In genomic region chr8:126593889-126594480, GRCm38 (mm10) we compare ENCODE assay signal across 8 mouse cellular contexts. TPM values are rescaled to one million over a fixed set of nuclear protein-coding genes. Genes with fewer than 3 reads are reported as not detected.
DNase-seq lines count a peak whose midpoint lies in the region; ATAC-seq and TF ChIP-seq lines count a peak whose summit lies in the region.

TSS of gene Irf2bp2 (minus strand) at chr8:126593986.

- H3K36me3 ChIP-seq in ES-Bruce4 (ENCODE audit: control insufficient read depth, insufficient read depth, low read length, poor library complexity, severe bottlenecking): peaks cover 19% of the 10 kb centered on the region
- peaks cover 10% of the 10 kb centered on the region for H3K36me3 ChIP-seq in forebrain, embryonic 13.5 days (ENCODE audit: poor library complexity, severe bottlenecking)
- peaks cover 38% of the 10 kb centered on the region for H3K36me3 ChIP-seq in lung, embryonic 14.5 days (ENCODE audit: insufficient read depth)
- H3K36me3 ChIP-seq in thymus, adult 2 months (ENCODE audit: control insufficient read depth, insufficient read depth, low read length): peaks cover 4% of the 10 kb centered on the region; the same call in 1 of the 2 replicates

- no peaks in the 10 kb centered on the region for H3K9me3 ChIP-seq in ES-Bruce4 (replicated peaks; ENCODE audit: control insufficient read depth, insufficient read depth, low read length, poor library complexity, severe bottlenecking)
- no peaks in the 10 kb centered on the region for H3K9me3 ChIP-seq in forebrain, embryonic 13.5 days (replicated peaks)
- no peaks in the 10 kb centered on the region for H3K9me3 ChIP-seq in lung, embryonic 14.5 days (ENCODE audit: low read depth, low read length)

- DNase-seq in c-Kit-positive CD71-positive TER-119-positive erythroid progenitor cells, embryonic 14.5 days (ENCODE audit: low spot score): peak; percentile 88
- DNase-seq in heart, postnatal 10 days: peak; percentile 93
- DNase-seq in large intestine, adult 2 months (ENCODE audit: low read depth, low spot score): no peak
- DNase-seq in lung, embryonic 14.5 days: peak; percentile 97
- peak; percentile 86 for DNase-seq in thymus, adult 2 months

- intact Hi-C loops in heart, postnatal 10 days (cut with DNase I): loop anchor here (1.0 to 2.0 kb wide), 3 partner anchors 67 to 142 kb away; no protein-coding TSS in a partner anchor

- H3K4me1 ChIP-seq in ES-Bruce4 (ENCODE audit: control insufficient read depth, insufficient read depth, low read length): peaks cover 4% of the 10 kb centered on the region
- peaks cover 61% of the 10 kb centered on the region for H3K4me1 ChIP-seq in forebrain, embryonic 13.5 days
- peaks cover 34% of the 10 kb centered on the region for H3K4me1 ChIP-seq in lung, embryonic 14.5 days (ENCODE audit: insufficient read depth)
- peaks cover 24% of the 10 kb centered on the region for H3K4me1 ChIP-seq in olfactory bulb, adult 2 months (ENCODE audit: control insufficient read depth, insufficient read depth, low read length)
- peaks cover 22% of the 10 kb centered on the region for H3K4me1 ChIP-seq in thymus, adult 2 months (replicated peaks; ENCODE audit: control insufficient read depth, insufficient read depth, low read length)

- peak within 1 kb of the TSS; percentile 99 for H3K9ac ChIP-seq in ES-Bruce4 (ENCODE audit: low read depth, poor library complexity, severe bottlenecking)
- peak within 1 kb of the TSS; percentile 100 for H3K9ac ChIP-seq in forebrain, embryonic 13.5 days
- peak within 1 kb of the TSS; percentile 100 for H3K9ac ChIP-seq in lung, embryonic 14.5 days

- H3K27ac ChIP-seq in ES-Bruce4 (ENCODE audit: insufficient read depth, low read length): peak within 1 kb of the TSS; percentile 89
- peak within 1 kb of the TSS; percentile 99 for H3K27ac ChIP-seq in forebrain, embryonic 13.5 days
- H3K27ac ChIP-seq in lung, embryonic 14.5 days (ENCODE audit: low read depth): peak within 1 kb of the TSS; percentile 100
- peak within 1 kb of the TSS; percentile 98 for H3K27ac ChIP-seq in olfactory bulb, adult 2 months (ENCODE audit: insufficient read depth, low read depth, low read length)
- H3K27ac ChIP-seq in thymus, adult 2 months (ENCODE audit: control insufficient read depth, insufficient read depth, low read length): peak within 1 kb of the TSS; percentile 93

- peak within 1 kb of the TSS; percentile 79 for H3K4me3 ChIP-seq in ES-Bruce4 (ENCODE audit: low read depth, low read length)
- peak within 1 kb of the TSS; percentile 73 for H3K4me3 ChIP-seq in forebrain, embryonic 13.5 days
- H3K4me3 ChIP-seq in lung, embryonic 14.5 days (ENCODE audit: low read depth, low read length): peak within 1 kb of the TSS; percentile 100
- peak within 1 kb of the TSS; percentile 99 for H3K4me3 ChIP-seq in olfactory bulb, adult 2 months (ENCODE audit: insufficient read depth, low read depth, low read length)
- peak within 1 kb of the TSS; percentile 97 for H3K4me3 ChIP-seq in thymus, adult 2 months (ENCODE audit: control insufficient read depth, insufficient read depth, low read length)

- WGBS in forebrain, embryonic 13.5 days: under 1% methylated on average over 42 of the region's 56 CpGs
- 1% methylated on average over 56 of the region's 56 CpGs for WGBS in large intestine, adult 2 months
- under 1% methylated on average over 46 of the region's 56 CpGs for WGBS in lung, embryonic 14.5 days
- WGBS in olfactory bulb, adult 2 months: under 1% methylated on average over 55 of the region's 56 CpGs
- WGBS in thymus, adult 2 months: under 1% methylated on average over 56 of the region's 56 CpGs

- peak; percentile 70 for ATAC-seq in forebrain, embryonic 13.5 days
- ATAC-seq in lung, embryonic 14.5 days (ENCODE audit: insufficient read depth): peak; percentile 59

- H3K27me3 ChIP-seq in ES-Bruce4 (ENCODE audit: control insufficient read depth, insufficient read depth, low read length, poor library complexity, severe bottlenecking): no peaks in the 10 kb centered on the region
- no peaks in the 10 kb centered on the region for H3K27me3 ChIP-seq in forebrain, embryonic 13.5 days
- no peaks in the 10 kb centered on the region for H3K27me3 ChIP-seq in lung, embryonic 14.5 days (ENCODE audit: insufficient read depth, low read length)
- no peaks in the 10 kb centered on the region for H3K27me3 ChIP-seq in thymus, adult 2 months (ENCODE audit: control insufficient read depth, insufficient read depth, low read length)

- no peak for TF ChIP-seq EP300 in ES-Bruce4 (IDR thresholded peaks at IDR 0.05; ENCODE audit: insufficient read depth, low read depth, low read length)

- peak within 1 kb of the TSS; percentile 100 for H3K4me2 ChIP-seq in forebrain, embryonic 13.5 days
- peak within 1 kb of the TSS; percentile 99 for H3K4me2 ChIP-seq in lung, embryonic 14.5 days

- TF ChIP-seq CTCF in ES-Bruce4 (IDR thresholded peaks at IDR 0.05; ENCODE audit: low read depth, low read length): no peak
- TF ChIP-seq CTCF in lung, embryonic 14.5 days (IDR thresholded peaks at IDR 0.05; ENCODE audit: low read depth): no peak
- no peak for TF ChIP-seq CTCF in olfactory bulb, adult 2 months (IDR thresholded peaks at IDR 0.05; ENCODE audit: insufficient read depth, low read depth, low read length)
- TF ChIP-seq CTCF in thymus, adult 2 months (IDR thresholded peaks at IDR 0.05; ENCODE audit: borderline replicate concordance, control insufficient read depth, extremely low read depth, insufficient read depth, low read length, poor library complexity): peak; percentile 40; the same call in 1 of the 2 replicates

- peak; percentile 74 for TF ChIP-seq POLR2A in ES-Bruce4 (IDR thresholded peaks at IDR 0.05; ENCODE audit: insufficient read depth, low read length)
- peak; percentile 95 for TF ChIP-seq POLR2A in olfactory bulb, adult 2 months (IDR thresholded peaks at IDR 0.05; ENCODE audit: insufficient read depth, low read depth, low read length)
- TF ChIP-seq POLR2A in thymus, adult 2 months (IDR thresholded peaks at IDR 0.05; ENCODE audit: control insufficient read depth, extremely low read depth, insufficient read depth, low read length, poor library complexity): peak; percentile 99

RNA-seq across cellular contexts. Expression of gene Irf2bp2, which starts in this region (rescaled TPM):
- polyA plus RNA-seq in ES-Bruce4 (2011; ENCODE audit: insufficient read depth, insufficient read length, low read depth, missing spikeins): 37.6 and 39.6 TPM in 2 replicates
- 8.1 and 8.3 TPM in 2 replicates for polyA plus RNA-seq in forebrain, embryonic 13.5 days (2015; fragmentation: Nextera tagmentation; extraction: Ambion mirVana)
- total RNA-seq in heart, postnatal 10 days (2021): 100 to 1,000 TPM; 101 to 154 TPM
- 30.9 and 49.4 TPM in 2 replicates for polyA plus RNA-seq in large intestine, adult 2 months (2012; rRNA removed)
- polyA plus RNA-seq in lung, embryonic 14.5 days (2014; fragmentation: Nextera tagmentation; extraction: Ambion mirVana): 8.9 and 9.3 TPM in 2 replicates
- polyA plus RNA-seq in olfactory bulb, adult 2 months (2012; ENCODE audit: insufficient read depth, insufficient read length, low replicate concordance, missing spikeins): not detected in 2 replicates
- 71.7 and 113 TPM in 2 replicates for polyA plus RNA-seq in thymus, adult 2 months (2012; rRNA removed)
